Mouse (Mus musculus): ENCODE results near the gene Gapt.

The Gapt gene

GRCm38 (mm10) chr13:110342602-110343001, 14.4 kb downstream of the Gapt start:
- no peak for DNase-seq

GRCm38 (mm10) chr13:110332958-110333597, 23.9 kb downstream of the Gapt start:
- DNase-seq: peak; percentile 91

- no peak for DNase-seq
Measured at GRCm38 (mm10) chr13:110318746-110319145, 38.3 kb downstream of the Gapt start.

- no peak for DNase-seq
Measured at GRCm38 (mm10) chr13:110307188-110307587, 49.8 kb downstream of the Gapt start.

Measured in retina, postnatal 1 day (tissue).